Mouse (Mus musculus): ENCODE results near the gene Nxph1. TPM values are rescaled to one million over a fixed set of nuclear protein-coding genes. Genes with fewer than 3 reads are reported as not detected.

Nxph1 gene
- polyA plus RNA-seq, 1 experiment from 2014 or later = 0.17 TPM

DNA sequence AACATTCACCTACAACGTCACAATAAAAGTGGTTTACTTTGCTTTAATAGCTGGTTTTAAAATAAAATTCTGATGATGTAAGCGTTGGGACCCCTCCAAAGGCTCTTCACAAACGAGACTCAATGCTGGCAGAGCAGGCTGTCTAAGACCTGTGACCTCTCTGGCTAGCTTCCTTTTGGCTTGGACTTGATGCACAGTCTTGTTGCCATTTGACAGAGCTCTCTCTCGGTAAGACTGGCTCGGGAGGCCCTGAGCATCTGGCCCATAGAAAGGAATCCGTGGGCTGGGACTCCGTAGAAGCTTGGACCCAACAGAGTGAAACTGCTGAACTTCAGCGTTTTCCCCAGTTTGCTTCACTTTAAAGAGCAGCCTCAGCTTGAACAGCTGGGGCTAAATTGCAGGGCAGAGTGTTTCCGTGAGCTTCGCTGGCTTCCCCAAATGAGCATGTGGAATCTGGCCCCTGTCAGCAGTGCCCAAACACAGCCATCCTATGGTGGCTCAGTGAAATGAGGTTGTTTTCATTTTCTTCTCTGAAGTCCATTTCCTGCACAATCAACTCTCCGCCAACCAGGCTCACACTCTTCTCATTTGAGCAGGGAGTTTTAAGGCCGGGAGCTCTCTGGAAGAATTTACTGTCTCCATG is 48.2 kb downstream of the Nxph1 start:
- Histone ChIP-seq H3K9me3 (no peaks in the 10 kb centered on the region), H3K36me3 (no peaks in the 10 kb centered on the region), H3K27ac (no peak overlapping the region), H3K9ac (no peak overlapping the region), H3K4me2 (no peak overlapping the region), H3K4me3 (no peak overlapping the region), H3K4me1 (no peaks in the 10 kb centered on the region), H3K27me3 (no peaks in the 10 kb centered on the region)
- 56% methylated on average over 12 of the region's 12 CpGs for WGBS
- no peak; the same call in 1 of the 2 replicates for ATAC-seq (ENCODE audit: borderline replicate concordance, extremely low read depth, low FRiP score, low TSS enrichment)

DNA sequence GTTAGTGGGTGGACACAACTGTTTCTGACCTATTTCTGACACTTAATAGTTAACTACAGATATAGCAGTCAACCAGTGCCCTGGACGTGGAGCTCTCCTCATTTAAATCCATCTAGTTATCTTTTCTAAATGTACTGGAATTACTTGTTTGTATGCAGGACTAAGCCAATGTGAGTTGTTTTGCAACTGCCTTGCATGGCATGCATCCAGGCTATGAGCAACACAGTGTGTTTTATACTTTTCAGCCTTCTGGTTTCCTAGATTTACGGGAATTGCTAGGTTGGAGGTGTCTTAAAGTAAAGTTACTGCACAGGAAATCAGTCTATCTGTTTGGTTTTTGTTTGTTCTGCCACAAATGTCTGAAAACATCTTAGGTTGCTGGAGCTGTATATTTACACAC is 49.1 kb downstream of the Nxph1 start:
- Histone ChIP-seq H3K4me1 (no peaks in the 10 kb centered on the region), H3K36me3 (no peaks in the 10 kb centered on the region), H3K27ac (no peak overlapping the region), H3K4me2 (no peak overlapping the region), H3K9ac (no peak overlapping the region), H3K27me3 (no peaks in the 10 kb centered on the region), H3K9me3 (no peaks in the 10 kb centered on the region), H3K4me3 (no peak overlapping the region)
- WGBS = 67% methylated on average over 2 of the region's 2 CpGs
- ATAC-seq (ENCODE audit: borderline replicate concordance, extremely low read depth, low FRiP score, low TSS enrichment) = no peak

DNA sequence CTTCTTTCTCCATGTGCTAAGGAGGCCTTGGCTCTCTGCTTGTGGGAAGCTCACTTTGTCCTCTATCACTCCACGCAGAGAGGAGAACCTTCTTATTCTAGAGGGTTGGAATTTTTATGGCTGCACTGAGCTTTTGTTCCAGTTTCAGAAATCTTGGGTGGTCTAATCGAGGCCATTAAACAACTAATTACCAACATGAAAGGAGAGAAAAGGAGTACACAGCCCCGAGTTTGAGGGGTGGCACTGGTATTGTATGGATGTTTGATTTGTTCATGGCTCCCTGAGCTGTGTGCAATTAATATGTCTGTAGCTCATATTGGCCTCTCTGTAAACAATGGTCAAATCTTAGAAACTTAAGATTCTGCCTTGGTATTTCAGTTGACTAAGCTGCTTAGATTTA is 54.5 kb downstream of the Nxph1 start:
- 51% methylated on average over 3 of the region's 3 CpGs for WGBS
- no peaks in the 10 kb centered on the region for H3K36me3 ChIP-seq
- no peak for ATAC-seq (ENCODE audit: borderline replicate concordance, extremely low read depth, low FRiP score, low TSS enrichment)
- no peaks in the 10 kb centered on the region for H3K4me1 ChIP-seq
- no peaks in the 10 kb centered on the region for H3K9me3 ChIP-seq
- no peaks in the 10 kb centered on the region for H3K27me3 ChIP-seq
- H3K9ac ChIP-seq = no peak overlapping the region
- no peak overlapping the region for H3K4me2 ChIP-seq
- H3K4me3 ChIP-seq = no peak overlapping the region
- H3K27ac ChIP-seq = no peak overlapping the region

DNA sequence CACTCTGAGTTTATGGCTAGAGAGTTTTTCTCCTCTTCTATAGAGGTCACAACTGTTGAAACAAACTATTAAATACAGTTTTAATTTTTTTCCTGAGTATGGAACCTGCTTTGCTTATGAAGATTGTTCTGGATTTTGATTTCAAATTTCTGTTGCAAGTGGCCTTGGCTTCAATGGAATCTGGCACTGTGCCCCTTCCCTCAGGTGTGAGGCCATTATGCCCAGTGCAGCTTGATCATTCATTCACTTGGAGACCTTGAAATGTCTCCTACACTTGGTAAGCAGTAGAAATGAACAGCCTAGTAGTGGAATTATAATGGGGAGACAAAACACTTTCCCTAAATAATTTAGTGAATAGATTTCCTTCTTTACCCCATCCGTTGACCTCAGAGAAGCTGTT is 78.4 kb downstream of the Nxph1 start:
- 88% methylated on average over 1 of the region's 1 CpGs for WGBS
- Histone ChIP-seq H3K27ac (no peak overlapping the region), H3K9me3 (no peaks in the 10 kb centered on the region), H3K9ac (no peak overlapping the region), H3K4me1 (no peaks in the 10 kb centered on the region), H3K27me3 (no peaks in the 10 kb centered on the region), H3K36me3 (no peaks in the 10 kb centered on the region), H3K4me3 (no peak overlapping the region), H3K4me2 (no peak overlapping the region)
- ATAC-seq (ENCODE audit: borderline replicate concordance, extremely low read depth, low FRiP score, low TSS enrichment) = no peak

DNA sequence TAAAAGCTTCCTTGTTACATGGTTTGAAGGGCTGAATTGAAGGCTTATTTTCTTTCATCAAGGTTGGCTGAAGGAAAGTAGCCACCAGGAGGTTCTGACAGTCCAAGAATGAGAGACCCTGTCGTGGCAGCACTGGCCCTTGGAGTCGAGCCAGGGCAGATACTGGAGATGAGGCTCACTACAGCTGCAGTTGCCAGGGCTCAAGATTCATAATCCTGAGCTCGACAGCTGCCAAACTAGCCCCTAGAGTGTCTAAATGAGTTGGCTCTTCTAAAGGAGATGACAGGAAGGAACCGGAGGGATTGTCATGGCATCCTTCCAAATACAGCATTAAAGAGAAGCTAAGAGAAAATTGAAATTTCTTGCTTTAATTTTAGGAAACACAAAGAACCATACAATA is 78.9 kb downstream of the Nxph1 start:
- WGBS = 44% methylated on average over 4 of the region's 4 CpGs
- H3K4me2 ChIP-seq = no peak overlapping the region
- no peak overlapping the region for H3K27ac ChIP-seq
- no peak for ATAC-seq (ENCODE audit: borderline replicate concordance, extremely low read depth, low FRiP score, low TSS enrichment)
- no peak overlapping the region for H3K4me3 ChIP-seq
- no peaks in the 10 kb centered on the region for H3K9me3 ChIP-seq
- H3K4me1 ChIP-seq = no peaks in the 10 kb centered on the region
- H3K9ac ChIP-seq = no peak overlapping the region
- H3K27me3 ChIP-seq = no peaks in the 10 kb centered on the region
- H3K36me3 ChIP-seq = no peaks in the 10 kb centered on the region

DNA sequence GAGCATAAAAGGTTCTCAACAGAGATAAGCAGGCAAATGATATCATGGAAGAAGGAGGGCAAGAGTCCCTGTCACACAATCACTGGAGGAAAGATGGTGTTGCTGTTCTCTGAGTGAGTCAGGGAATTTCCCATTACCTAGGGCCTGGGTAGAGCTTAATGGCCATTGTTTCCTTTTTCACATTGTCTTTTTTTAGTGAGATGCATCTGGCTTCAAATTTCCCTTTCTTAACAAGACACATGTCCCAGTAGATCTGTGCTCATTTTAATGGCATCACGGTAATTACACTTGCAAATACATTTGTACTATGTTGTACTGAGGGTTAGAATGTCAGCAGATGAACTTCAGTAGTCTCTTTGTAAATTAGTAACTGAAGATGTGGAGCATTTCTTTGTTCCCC is 80.3 kb downstream of the Nxph1 start:
- H3K9me3 ChIP-seq = no peaks in the 10 kb centered on the region
- 82% methylated on average over 1 of the region's 1 CpGs for WGBS
- no peak overlapping the region for H3K9ac ChIP-seq
- no peak overlapping the region for H3K4me2 ChIP-seq
- H3K27ac ChIP-seq = no peak overlapping the region
- H3K4me1 ChIP-seq = no peaks in the 10 kb centered on the region
- H3K4me3 ChIP-seq = no peak overlapping the region
- H3K27me3 ChIP-seq = no peaks in the 10 kb centered on the region
- H3K36me3 ChIP-seq = no peaks in the 10 kb centered on the region
- no peak for ATAC-seq (ENCODE audit: borderline replicate concordance, extremely low read depth, low FRiP score, low TSS enrichment)

DNA sequence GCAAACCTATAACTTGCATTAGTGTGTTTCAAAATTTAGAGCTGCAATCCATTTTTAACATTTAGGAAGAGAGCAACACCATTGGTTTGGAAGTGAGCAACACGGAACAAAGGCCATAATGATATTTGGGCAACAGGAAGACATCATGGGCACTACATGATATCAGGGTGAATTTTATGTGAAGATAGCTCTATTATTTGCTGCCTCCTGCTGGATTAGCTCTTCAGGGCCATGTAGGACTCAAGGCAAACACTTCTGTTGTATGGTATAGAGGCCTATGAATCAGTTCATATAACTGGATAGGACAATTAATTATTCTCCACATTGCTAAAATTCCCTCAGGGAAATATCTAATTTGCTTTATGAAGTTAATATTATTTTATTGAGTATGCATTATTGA is 91.1 kb downstream of the Nxph1 start:
- WGBS = 84% methylated on average over 1 of the region's 1 CpGs
- Histone ChIP-seq H3K27me3 (no peaks in the 10 kb centered on the region), H3K9me3 (no peaks in the 10 kb centered on the region), H3K36me3 (no peaks in the 10 kb centered on the region), H3K4me2 (no peak overlapping the region), H3K4me3 (no peak overlapping the region), H3K9ac (no peak overlapping the region), H3K27ac (no peak overlapping the region), H3K4me1 (no peaks in the 10 kb centered on the region)
- no peak for ATAC-seq (ENCODE audit: borderline replicate concordance, extremely low read depth, low FRiP score, low TSS enrichment)

DNA sequence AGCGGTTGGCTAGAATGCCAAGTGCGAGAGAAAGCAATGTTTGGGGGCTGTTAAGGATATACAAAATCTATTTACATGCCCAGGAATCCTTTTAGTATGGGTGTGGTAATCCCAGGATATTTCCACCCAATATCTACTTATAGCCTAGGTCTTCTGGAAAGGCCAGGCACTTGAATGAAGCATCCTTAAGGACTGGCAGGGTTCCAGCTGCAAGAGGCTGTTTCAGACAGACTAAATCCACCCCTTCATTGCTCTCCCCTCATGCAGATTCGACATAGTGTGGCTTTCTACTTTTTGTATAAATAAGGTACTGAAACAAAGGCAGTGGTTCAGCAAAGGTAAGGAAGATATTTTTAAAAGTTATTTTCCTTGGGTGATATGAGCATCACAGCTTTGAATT is 92.8 kb downstream of the Nxph1 start:
- WGBS = 66% methylated on average over 3 of the region's 3 CpGs
- Histone ChIP-seq H3K27me3 (no peaks in the 10 kb centered on the region), H3K4me1 (no peaks in the 10 kb centered on the region), H3K4me3 (no peak overlapping the region), H3K9me3 (no peaks in the 10 kb centered on the region), H3K9ac (no peak overlapping the region), H3K27ac (no peak overlapping the region), H3K4me2 (no peak overlapping the region), H3K36me3 (no peaks in the 10 kb centered on the region)
- no peak for ATAC-seq (ENCODE audit: borderline replicate concordance, extremely low read depth, low FRiP score, low TSS enrichment)

DNA sequence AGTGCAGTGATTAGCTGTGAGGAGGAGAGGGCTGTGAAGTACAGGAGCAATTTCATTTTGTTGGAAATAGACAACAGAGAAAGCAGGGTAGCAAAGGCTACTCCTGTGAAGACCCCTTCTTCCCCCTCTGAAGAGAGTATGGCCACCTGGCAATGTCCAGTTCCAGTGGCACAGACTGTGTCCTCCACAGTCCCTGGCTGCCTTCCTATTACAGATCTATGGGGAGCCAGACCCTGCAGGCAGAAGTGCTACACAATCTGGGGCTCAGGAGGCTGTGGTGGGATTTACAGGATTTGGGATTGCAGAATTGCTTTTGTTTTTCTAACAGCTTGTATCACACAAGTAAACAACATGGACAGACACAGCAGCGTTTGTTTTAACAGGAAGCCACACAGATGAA is 94.2 kb downstream of the Nxph1 start:
- Histone ChIP-seq H3K4me2 (no peak overlapping the region), H3K36me3 (no peaks in the 10 kb centered on the region), H3K9me3 (no peaks in the 10 kb centered on the region), H3K9ac (no peak overlapping the region), H3K27me3 (no peaks in the 10 kb centered on the region), H3K27ac (no peak overlapping the region), H3K4me1 (no peaks in the 10 kb centered on the region), H3K4me3 (no peak overlapping the region)
- no peak for ATAC-seq (ENCODE audit: borderline replicate concordance, extremely low read depth, low FRiP score, low TSS enrichment)
- 25% methylated on average over 1 of the region's 1 CpGs for WGBS

DNA sequence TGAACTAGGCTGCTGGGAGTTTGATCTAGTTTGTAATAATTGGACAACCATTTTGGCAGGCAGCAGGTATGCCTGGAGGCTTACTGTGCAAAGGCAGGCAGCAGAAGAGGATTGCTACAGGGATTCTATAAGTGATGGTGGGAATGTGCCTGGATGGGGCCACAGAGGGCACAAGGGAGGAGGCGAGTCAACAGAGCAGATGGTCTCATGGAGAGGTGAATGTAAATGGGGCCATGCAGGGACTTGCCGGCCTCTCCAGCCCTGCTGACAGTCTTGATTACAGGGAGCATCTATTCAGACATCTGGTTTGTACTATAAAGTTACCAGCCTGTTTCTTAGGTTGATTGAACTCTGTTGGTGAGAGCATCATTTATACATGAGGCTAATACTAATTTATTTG is 98.6 kb downstream of the Nxph1 start:
- Histone ChIP-seq H3K27ac (no peak overlapping the region), H3K27me3 (no peaks in the 10 kb centered on the region), H3K9me3 (no peaks in the 10 kb centered on the region), H3K36me3 (no peaks in the 10 kb centered on the region), H3K4me1 (no peaks in the 10 kb centered on the region), H3K4me3 (no peak overlapping the region), H3K4me2 (no peak overlapping the region), H3K9ac (no peak overlapping the region)
- no peak for ATAC-seq (ENCODE audit: borderline replicate concordance, extremely low read depth, low FRiP score, low TSS enrichment)
- WGBS = 43% methylated on average over 2 of the region's 2 CpGs

DNA sequence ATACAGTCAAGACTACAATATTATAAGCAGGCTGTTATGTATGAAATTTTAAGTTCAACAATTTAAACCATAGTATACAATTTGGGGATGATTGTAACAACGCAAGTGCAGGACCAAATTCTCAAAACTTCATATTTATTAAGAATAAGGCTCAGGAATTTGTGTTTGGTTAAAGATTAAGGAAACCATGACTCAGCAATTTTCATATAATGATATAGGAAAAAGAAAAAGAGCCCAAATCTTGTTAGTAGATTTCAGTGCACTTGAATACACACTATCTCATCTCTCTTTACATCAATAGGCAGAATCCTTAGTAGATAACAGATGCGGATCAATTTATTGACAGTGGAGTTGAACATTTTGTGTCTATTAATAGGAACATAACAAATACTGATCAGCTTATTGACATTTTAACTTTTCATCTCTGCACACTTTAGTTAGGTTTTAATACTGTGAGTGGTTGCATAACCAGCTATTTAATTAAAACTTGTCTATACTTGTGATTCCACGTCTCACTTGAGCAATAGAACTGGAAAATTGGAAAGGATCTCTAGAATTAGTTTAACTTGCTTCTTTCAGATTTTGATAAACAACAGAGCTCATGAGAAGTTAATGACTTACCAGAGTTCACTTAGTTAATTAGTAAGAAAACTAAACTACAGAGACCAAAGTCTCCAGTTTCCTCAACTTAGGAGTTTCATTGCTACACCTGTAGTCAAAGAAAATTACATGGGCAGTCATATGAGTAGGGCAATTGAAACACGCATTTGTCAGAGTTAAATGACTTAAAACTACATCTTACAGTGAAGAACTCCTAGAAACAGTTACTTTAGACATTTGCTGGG is 113.3 kb downstream of the Nxph1 start:
- Histone ChIP-seq H3K9ac (no peak overlapping the region), H3K36me3 (no peaks in the 10 kb centered on the region), H3K9me3 (no peaks in the 10 kb centered on the region), H3K27me3 (no peaks in the 10 kb centered on the region), H3K4me3 (no peak overlapping the region), H3K4me2 (no peak overlapping the region), H3K27ac (no peak overlapping the region), H3K4me1 (no peaks in the 10 kb centered on the region)
- whole genome bisulfite sequencing = 82% methylated on average over 4 of the region's 4 CpGs
- no peak for ATAC-seq (ENCODE audit: borderline replicate concordance, extremely low read depth, low FRiP score, low TSS enrichment)

DNA sequence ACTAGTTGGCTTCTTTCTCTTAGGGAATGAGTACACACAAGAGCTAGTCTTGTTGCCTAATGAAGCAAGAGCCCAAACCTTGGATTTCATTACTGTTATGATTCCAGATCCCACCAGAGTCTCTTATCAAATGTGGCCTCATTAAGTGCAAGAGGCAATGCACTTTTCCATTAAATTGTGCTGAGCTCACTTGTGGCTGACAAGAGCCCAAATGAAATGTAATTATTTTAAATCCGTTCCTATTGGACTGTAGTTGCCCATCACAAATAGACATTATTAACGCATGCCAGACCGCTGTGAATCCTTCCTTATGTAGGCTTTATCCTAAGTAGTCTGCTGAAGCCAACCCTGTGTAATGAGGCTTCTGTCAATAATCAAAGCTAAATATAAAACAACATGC is 118.2 kb downstream of the Nxph1 start:
- 67% methylated on average over 3 of the region's 3 CpGs for WGBS
- no peaks in the 10 kb centered on the region for H3K9me3 ChIP-seq
- H3K4me3 ChIP-seq = no peak overlapping the region
- H3K4me1 ChIP-seq = no peaks in the 10 kb centered on the region
- no peaks in the 10 kb centered on the region for H3K36me3 ChIP-seq
- H3K9ac ChIP-seq = no peak overlapping the region
- H3K27me3 ChIP-seq = no peaks in the 10 kb centered on the region
- H3K4me2 ChIP-seq = no peak overlapping the region
- no peak for ATAC-seq (ENCODE audit: borderline replicate concordance, extremely low read depth, low FRiP score, low TSS enrichment)
- no peak overlapping the region for H3K27ac ChIP-seq
